Mouse (Mus musculus): ENCODE measurements at regions not wholly inside any gene's neighbourhood (a gene's known extent, or its start where the extent isn't known, plus 50 kb on each side); places are given as distances from the start of the nearest gene placed in this dataset.

- TF ChIP-seq CTCF (IDR thresholded peaks at IDR 0.05; ENCODE audit: control insufficient read depth, insufficient read depth, insufficient replicate concordance, low read depth, low read length) (no peak), POLR2A (IDR thresholded peaks at IDR 0.05; ENCODE audit: control insufficient read depth, low read depth, low read length) (no peak)
Observed at GRCm38 (mm10) chr19:60051151-60051550, 107.7 kb upstream of the Rab11fip2 start.

Measured in testis, adult 2 months (tissue).